Mouse (Mus musculus): ENCODE data around the gene Rpl18.

DNA sequence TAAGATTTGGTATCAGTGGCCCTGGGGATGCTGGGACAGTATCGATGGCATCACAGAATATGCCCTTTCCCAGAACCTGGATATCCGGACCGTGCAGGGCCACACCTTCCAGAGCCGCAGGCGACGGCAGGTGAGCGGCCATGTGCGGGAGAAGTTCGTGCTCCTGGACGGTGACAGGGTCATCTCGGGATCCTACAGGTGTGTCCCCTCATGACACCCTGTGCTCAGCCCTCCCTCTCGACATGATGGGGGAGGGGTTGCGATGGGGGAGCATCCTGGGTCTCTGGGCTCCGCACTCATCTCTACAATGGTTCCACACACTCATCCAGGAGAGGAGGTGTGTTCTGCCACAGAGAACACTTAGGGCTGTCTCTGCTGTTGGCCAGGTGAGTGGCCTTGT is 8.5 kb downstream of the Rpl18 start:
- TF ChIP-seq POLR2A (IDR thresholded peaks at IDR 0.05; ENCODE audit: low read depth, low read length) (no peak), CTCF (IDR thresholded peaks at IDR 0.05; ENCODE audit: extremely low read depth, insufficient read depth, insufficient read length, insufficient replicate concordance) (no peak)

Measured in spleen, adult 2 months (tissue).